Mouse (Mus musculus) cerebral cortex, adult 2 months (tissue): ENCODE data around the gene Clic4.

Experiments
- WGBS: fragments of 180-500 bp; shearing (Covaris S2); methylation state at CpG from one replicate; pipeline ENCODE4 v1.1.7; 2018; 5-methylcytosine and 5-hydroxymethylcytosine counted together

The Clic4 gene

DNA sequence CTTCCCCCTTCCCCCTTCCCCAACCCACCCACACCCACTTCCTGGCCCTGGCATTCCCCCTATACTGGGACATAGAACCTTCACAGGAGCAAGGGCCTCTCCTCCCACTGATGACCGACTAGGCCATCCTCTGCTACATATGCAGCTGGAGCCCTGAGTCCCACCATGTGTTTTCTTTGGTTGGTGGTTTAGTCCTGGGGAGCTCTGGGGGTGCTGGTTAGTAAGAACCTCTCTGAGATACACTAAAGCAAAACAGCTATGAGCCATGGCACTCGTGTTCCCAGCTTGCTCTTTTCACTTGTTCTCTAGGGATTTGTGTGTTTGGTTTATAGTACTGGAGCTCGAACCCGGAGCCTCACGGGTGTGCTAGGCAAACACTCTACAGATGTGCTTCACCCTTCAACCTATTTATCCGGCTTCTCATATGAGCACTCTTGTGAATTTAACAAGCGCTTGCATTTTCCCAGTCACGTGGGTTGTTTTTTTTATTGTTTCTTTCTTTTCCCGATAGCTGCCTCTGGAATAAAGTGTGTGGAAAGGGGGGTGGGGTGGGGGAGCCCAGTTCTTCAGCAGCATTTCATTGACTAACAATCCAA, 14.6 kb downstream of the Clic4 start:
- WGBS = 53% methylated on average over 9 of the region's 9 CpGs

DNA sequence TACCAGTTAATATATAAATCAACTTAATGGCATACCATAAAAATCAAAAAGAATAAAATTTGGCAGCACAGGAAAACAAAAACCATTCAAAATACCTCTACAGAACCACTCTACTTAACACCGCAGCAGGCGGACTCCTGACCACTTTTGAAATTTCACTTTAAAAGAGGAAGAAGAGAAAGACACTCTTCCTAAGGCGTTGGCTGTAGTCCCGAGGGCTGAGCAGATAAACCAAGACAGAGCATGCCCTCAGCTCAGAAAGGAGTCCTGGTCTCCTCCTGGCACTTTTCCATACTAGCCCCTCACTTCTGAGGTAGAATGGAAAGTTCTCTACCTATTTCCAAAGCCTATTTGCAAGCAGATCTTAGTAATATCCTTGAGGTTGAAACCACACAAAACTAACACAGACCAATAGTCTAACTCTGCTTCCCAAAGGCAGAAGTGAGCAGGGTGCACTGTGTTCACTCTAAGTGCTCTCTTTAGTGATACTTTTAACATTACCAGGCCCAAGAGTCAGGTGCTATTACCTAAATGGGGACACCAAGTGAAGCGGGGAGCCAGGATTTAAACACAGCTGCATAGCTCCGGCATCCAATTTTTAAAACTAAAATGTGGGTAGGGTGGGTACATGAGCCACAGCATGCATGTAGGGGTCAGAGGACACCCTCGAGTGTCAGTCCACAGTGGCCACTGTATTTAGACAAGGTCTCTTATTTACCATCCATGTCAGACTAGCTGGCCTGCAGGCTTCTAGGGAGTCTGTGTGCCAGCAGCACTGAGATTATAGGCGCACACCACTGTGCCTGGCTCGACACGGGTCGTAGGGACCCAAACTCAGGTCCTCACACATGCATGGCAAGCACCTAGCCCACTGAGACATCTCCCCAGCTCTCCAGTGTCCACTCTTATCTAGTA, 15.8 kb downstream of the Clic4 start:
- WGBS = 86% methylated on average over 11 of the region's 11 CpGs

DNA sequence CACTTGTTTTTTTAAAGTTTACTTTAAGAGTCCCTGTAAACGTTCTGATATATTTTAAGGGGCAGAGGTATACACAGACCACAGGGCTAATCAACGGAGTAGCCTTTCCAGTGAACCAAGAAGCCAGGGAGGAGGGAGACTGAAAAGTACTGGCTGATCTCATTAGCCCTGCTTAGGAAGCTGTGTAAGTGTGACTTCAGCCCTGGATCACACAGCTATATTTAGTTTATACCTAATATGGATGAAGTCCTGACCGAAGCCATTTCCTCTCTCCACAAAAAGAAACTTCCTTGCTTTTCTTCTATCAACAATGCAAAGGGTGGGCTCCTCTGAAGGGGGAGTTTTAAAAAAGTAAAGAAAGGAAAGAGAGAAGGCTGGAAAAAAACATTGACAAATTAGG, 17.8 kb downstream of the Clic4 start:
- 43% methylated on average over 3 of the region's 3 CpGs for WGBS

DNA sequence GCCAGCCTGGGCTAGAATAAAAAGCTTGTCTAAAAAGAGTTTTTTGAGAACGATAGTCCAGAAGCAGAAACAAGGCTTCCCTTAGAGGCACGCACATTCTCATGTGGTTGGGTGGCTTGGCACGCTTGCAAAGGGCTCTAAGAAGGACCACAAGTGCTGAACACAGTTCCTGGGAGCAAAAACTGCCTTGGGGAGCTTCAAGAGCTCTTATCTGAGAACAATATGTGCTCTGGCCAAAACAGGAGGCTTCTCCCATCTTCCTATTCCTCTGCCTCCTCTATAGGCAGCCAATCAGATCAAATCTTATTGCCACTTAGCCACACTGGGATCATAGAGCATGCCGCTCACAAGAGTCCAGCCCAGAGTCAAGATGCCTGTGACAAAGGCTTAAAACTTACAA, 18.3 kb downstream of the Clic4 start:
- 58% methylated on average over 4 of the region's 4 CpGs for WGBS

DNA sequence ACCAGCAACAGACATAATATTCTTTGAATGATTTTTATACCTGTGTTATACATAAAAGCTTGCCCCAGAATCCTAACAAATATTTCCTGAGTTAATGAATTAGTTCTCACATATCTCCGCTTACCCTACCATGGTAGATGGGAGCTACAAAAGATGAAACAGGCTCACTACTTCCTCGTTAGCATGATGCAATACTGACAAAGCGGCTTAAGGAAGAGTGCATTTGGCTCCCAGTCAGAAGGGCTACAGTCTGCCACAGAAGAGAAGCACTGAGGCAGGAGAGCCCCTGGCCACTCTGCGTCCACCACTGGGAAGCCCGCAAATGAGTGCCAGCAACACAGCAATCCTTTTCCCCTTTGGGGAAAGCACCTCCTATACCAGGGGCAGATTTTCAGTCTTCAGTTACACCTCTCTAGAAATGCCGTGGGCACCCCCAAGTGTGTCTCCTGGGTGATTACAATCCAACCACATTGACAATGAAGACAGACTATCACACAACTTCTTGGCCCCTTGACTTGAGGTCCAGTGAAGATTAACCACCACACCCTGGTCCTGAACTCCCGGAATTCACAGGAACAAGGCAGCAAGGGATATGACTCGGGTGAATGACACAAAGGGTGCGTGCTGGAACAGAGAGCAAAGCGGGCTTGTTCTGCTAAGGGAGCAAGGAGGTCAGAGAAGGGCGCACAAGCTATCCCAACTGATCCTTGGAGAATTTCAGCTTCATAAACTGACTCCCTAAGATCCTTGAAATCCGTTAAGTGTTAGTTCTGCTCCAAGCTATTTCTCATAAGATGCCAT, 19.2 kb downstream of the Clic4 start:
- WGBS = 82% methylated on average over 12 of the region's 12 CpGs

DNA sequence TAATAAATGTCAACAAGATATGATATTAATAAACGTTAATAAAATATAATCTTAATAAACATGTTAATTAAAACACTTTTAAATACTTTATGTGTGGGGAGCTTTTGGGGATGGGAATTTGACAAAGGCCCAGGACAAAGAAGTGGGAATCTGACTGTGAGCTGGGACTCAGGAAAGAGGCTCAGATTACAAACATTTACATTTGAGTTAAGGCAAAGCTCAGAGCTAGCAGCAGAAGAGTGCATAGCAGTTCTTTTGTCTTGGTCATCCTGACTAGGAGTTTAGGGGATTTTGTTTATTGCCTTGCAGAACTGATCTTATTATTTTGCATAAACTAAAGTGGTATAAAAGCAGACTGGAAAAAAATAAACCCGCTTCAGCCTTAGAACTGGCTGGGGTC, 20.8 kb downstream of the Clic4 start:
- WGBS = 62% methylated on average over 2 of the region's 2 CpGs

DNA sequence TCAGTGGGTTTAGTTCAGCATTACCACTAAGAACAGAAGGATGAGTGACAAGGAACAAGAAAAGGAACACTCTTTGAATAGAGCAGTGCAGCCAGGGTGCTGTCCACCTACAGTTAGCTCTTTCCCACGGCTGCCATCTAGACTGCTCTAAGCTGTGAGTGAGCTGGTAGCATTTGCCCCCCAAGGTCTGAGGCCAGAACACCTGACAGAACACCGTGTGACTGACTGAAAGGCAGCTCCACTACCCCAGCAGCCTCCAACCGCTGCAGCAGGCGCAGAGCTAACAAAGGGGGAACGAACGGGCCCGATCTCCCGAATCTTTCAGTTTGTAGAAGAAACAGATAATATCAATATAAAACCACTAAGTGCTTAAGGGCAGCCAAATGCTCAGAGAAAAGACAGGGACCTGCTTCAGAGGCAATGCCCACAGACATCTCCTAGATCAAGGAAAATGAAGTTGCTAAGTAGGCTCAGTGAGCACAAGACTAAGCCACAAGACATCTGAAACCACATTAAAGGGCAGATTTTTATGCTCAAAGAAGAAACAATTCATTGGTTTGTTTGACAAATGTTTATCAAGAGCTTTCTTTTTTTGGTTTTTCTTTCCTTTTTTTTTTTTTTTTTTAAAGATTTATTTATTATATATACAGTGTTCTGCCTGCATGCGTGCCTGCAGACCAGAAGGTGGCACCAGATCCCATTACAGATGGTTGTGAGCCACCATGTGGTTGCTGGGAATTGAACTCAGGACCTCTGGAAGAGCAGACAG, 24.2 kb downstream of the Clic4 start:
- WGBS = 76% methylated on average over 9 of the region's 9 CpGs

DNA sequence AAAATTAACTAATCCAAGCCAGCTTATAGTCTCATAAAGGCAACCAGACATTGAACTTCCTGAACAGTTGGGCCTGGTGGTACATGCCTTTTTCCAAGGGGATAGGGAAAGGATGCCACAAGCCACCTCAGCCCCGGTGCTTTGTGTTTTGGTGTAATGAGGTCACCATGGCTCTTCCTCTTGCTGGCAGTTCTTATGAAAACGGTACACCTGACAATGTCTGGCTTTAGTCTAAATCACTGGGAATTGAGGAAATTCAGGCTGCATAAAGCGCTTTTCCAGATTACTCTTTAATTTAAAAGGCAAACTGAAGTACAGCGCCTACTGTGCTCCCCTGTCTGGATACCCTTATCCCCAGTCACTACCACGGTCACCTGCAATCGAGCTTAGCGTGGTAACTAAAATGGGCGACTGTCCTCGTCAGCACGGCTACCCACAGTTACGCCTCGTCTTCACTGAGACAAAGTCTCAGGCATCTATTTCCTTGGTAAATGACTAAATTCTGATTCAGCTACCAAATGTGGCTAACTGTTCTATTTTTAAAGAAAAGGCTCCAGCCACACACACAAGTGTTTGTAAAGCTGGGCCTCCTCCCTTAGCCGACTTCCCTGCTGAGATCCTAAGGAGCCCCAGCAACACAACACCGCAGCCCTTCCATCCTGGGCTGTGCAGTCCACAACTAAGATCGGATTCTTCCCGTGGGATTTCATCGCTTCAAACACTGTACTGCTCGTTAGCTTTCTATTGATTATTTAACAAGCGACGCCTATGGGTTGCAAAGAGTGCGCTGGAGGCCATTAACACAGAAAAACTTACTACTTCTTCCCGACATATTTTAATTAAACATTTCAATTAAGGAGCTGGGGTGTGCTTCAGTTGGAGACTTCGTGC, 25.5 kb downstream of the Clic4 start:
- 45% methylated on average over 23 of the region's 23 CpGs for WGBS

DNA sequence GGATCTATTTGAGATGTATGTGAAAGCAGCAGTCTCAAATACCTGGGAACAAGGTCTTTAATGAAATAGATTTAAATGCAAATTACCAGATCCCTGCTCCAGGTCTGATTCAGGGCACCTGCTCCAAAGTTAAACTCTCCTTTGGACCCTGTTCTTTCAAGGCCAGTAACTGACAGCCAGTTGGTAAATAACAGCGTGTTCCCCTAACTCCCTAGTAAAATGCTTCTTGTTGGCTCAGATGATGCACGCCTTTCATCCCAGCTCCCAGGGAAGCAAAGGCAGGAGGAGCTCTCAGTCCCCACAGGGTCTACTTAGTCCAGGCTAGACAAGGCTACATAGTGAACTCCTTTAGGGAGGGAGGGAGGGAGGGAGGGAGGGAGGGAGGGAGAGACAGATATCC, 26.2 kb downstream of the Clic4 start:
- WGBS = 64% methylated on average over 2 of the region's 2 CpGs

DNA sequence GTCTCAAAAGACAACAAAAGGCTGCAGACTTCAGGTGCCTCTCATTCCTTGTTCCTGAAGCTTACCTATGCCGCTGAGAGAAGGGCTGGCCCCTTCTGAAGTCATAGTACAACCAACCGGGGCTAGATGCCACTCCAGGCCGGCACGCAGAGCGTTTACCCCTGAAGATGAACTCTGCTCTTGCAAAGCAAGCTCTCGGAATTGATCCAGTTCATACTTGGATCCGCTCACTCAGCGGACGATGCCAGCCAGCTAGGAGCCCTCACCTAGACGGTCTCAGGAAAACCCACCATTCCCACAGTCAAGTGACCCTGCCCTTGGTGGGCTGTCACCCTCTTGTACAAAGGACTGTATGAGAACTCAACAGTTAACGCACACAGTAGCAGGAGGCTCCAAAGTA, 26.8 kb downstream of the Clic4 start:
- 93% methylated on average over 11 of the region's 11 CpGs for WGBS

DNA sequence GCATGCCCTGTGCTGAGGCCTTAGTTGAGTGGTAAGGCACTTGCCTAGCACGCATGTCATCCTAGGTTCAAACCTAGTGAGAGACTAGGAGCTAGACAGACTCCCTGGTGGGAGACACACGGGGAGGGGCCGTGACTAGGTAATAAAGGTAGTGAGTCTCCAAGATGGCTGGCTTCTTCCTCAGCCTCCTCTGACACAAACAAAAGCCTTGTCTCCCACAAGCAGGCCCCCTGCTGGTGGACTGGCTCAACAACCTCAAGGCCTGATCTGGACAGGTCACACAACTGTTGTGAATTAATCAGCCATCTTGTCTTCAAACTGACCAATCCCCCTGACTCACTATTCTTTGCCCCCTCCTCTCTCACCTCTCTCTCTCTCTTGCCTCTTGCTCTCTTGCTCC, 28.3 kb downstream of the Clic4 start:
- 90% methylated on average over 3 of the region's 3 CpGs for WGBS

DNA sequence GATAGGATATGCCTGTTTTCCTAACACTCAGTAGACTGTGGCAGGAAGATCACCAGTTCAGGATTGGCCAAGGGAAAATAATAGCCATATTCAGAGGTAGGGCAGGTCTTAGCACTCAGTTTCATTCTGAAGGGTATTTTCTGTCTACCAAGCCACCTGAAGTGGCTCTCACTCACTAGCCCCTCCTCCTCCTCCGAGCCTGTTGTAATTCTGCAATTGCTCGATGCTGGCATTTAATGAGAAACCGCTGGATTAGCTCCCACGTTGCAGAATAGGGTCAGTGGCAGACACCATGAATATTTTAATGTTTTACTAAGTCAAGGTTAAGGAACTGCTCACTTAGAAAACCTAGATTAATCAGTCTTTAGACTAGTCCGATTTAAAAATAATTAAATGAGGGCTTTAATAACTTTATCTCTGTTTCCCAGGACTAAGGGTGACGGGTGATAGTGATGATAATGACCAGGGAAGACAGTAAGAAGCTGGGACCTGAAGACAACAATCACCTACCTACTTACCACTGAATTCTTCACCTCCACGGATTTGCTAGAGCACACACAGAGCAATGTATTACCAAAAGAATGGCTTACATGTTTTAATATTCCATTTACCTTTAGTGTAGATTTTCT, 29.6 kb downstream of the Clic4 start:
- 82% methylated on average over 7 of the region's 7 CpGs for WGBS

DNA sequence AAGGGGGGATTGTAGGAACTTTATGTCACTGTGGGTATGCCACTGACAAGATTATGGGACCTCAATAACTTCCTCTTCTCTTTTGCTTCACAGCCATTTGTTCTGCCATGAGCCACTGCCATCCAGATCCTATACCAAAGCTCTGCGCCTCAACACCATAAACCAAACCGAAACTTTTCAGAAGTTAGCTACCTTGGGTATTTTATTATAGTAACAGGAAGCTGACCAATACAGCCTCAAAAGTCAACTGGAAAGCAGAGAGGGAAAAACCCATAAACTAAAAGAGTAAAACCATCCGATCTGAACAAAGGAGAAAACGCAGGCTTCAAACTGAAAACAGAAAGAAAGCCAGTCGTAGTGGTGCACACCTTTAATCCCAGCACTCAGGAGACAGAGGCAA, 30.2 kb downstream of the Clic4 start:
- 86% methylated on average over 5 of the region's 5 CpGs for WGBS

DNA sequence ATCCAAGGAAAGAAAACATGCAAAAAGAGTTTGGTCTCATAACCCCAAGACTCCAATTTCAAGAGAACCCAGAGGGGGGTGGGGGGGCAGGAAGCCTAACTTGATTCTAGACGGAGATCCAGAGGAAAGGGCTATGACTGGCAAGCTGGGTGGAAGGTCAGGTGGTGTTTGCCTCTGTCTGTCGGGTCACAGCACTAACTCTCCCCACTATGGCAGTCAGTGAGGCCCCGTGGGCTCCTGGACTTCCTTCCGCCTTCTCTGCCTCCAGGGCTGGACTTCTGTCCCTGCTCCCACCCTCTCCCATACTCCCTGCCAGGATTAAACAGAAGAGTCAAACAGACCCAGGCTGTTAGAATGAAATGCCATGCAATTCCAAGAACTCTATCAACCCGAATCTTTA, 30.9 kb downstream of the Clic4 start:
- WGBS = 37% methylated on average over 5 of the region's 5 CpGs

DNA sequence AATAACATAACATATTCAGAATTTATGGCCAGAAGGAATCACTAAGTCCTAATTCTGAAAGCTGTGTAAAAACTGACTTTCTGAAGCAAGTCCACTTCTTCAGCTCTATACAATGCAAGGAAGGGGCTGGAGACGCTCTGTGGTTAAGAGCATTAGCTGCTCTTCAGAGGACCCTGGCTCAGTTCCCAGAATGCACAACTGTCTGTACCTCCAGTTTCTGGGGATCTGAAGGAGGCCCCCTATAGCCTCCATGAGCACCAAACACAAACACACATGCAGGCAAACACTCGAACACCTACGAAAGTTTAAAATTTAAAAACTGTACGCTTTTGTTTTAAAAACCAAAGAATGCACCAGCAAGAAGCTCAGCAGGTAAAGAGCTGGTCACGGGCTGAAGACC, 31.5 kb downstream of the Clic4 start:
- WGBS = 63% methylated on average over 5 of the region's 5 CpGs

DNA sequence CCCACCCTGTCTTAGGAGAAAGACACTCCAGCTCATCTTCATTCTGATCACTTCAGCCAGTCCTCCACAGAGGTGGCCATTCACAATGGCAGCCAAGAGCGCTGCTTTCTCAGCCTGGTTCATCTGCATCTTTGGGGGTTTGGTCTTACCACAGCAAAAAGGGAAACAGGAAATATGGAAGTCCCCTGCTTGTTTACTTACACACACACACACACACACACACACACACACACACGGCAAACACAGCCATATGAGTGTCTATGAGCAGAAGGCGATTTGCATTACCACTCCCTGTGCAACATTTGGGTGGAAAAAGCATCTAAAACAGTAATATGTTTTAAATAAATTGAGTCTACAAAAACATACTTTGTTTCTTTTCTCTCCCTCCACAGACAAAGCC, 32.3 kb downstream of the Clic4 start:
- 38% methylated on average over 3 of the region's 3 CpGs for WGBS

DNA sequence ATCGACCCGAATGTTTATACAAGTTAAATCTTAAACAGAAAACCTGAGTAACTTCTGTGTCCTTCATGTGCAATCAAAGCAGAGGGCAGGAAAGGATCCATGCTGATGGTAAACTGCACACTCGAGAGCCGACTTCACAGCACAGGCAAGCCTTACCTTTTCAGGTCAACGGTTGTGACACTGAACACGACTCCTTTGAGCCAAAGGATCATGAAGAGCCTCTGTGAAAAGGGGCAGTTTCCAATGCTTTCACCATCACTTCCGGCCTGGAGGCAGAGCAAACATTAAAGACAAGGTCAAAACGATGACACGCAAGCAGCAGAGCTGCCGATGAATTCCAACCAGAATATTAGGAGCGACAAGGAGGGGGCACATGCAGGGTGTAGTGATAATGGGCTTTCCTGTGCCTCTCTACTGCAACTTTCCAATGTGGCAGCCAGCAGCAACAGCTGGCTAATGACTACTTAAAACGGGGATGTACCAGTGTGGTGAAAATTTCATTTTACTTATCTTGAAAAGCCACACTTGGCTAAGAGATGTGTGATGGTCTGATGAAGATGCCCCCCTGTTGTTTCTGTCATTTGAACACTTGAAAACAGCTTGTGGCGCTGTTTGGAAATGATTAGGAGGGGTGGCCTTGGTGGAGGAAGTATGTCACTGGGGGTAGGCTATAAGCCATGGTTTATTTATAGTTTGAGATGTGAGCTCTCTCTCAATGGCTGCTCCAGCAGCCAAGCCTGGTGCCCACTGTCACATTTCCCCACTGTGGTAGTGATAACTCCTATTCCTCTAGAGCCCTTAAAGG, 33.7 kb downstream of the Clic4 start:
- 78% methylated on average over 13 of the region's 13 CpGs for WGBS

DNA sequence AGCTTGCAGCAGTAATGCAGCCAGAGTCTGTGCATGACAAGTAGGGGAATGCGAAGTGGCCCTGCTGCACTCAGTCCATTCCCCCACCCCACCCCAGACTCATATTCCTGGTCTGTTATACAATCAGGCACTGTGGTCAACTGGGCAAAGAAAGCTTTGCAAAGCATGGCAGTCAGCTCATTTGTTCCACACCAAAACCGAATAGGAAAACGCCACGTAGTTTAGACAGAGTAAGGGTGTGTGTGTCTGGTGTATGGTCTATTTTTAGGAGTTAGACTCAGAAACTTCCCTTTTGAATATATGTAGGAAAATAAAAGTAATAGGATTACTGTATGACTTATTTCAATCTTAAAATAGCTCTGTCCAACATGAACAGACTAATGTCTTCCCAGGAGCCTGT, 36.0 kb downstream of the Clic4 start:
- 75% methylated on average over 4 of the region's 4 CpGs for WGBS

DNA sequence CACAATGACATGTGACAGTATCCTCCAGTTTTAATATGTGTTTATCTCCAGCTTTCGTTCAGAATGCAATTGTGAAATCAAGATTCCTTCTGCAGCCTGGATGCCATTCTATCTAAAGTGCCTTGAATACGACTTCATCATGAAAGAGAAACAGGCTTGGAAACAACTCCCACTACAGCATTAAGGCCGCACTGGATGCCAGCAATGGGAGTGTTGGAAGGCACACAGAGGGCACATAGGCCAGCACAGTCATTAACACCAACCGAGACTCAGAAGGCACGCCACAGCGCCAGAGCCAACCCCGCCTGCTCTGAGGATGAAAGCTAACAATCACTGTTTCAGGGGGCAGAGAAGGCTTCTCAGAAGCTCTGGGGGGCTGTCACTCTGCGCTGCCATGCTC, 37.1 kb downstream of the Clic4 start:
- WGBS = 67% methylated on average over 8 of the region's 8 CpGs

DNA sequence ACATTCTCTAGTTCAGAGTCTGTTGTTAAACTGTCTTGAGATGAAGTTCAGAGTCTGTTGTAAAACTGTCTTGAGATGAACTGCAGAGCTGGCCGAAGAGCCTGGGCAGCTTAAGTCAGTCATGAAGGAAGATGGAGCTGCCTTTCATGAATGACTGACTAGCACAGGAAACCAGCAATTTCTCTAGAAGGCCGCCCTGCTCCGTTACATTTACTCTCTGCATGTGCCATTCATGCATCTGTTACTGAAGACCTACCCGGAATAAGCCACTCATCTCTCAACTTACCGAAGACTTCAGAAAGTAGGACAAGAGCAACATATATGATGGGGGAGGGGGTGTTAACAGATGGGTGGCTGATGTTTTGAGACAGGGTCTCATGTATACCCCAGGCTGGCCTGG, 40.1 kb downstream of the Clic4 start:
- 82% methylated on average over 5 of the region's 5 CpGs for WGBS
